8 mouse cellular contexts compared by ENCODE assay signal in the genomic region with DNA sequence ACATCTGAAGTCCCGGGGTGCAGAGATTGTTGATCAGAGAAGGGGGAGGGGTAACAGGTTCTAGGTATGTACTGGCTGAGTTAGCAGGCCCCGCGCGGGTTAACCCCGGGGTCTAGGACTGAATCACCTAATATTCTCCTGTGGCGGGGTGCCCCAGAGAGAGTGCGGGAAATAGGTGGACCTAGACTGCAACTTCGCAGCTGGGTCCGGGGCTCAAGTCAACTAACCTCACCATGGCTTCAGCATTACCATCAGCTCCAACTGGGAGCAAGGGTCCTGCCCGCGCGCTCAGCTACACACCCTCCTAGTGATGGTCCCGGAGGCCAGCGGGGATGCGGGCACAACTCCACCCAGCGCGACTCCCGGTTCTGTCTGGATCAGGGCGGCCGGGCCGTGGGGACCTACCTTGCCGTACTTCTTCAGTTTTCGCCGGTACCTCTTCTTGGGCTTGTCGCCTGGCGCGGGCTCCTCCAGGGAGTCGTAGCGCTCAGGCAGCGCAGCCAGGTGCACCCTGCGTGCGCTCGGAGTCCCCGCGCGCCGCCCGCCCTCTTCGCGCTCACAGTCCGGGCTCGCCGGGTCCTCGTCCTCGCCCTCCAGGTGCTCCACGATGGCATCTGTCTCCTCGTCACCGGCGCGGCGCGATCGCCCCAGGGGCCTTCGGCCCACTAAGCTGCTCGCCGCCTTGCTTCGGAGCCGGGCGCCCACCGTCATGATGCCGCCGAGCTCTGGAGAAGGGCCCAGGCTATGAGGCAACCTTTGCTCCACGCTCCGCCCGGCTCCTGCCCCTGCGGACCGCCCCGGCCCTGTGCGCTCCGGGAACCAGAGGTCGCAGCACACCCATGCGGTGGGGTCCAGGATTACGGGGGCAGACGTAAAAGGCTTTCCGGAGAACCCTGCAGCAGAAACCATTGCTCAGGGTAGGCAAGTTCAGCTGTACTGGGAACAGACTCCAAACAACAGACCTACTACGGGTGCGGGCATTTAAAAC. TPM values are rescaled to one million over a fixed set of nuclear protein-coding genes. Genes with fewer than 3 reads are reported as not detected.
DNase-seq lines count a peak whose midpoint lies in the region; ATAC-seq lines count a peak whose summit lies in the region.

A gene (minus strand): TSS at position 938 of the 988 bp plus-strand sequence.

- H3K9ac ChIP-seq in embryonic facial prominence, embryonic 13.5 days = peak within 1 kb of the TSS; percentile 69
- peak within 1 kb of the TSS; percentile 50 for H3K9ac ChIP-seq in liver, embryonic 11.5 days (ENCODE audit: low read depth, low read length)
- peak within 1 kb of the TSS; percentile 66 for H3K9ac ChIP-seq in midbrain, embryonic 16.5 days (ENCODE audit: low read depth, low read length)

- H3K4me2 ChIP-seq in embryonic facial prominence, embryonic 13.5 days = peak within 1 kb of the TSS; percentile 87
- peak within 1 kb of the TSS; percentile 66 for H3K4me2 ChIP-seq in liver, embryonic 11.5 days
- H3K4me2 ChIP-seq in midbrain, embryonic 16.5 days (ENCODE audit: low read length) = peak within 1 kb of the TSS; percentile 87

- peak; percentile 81 to 89 for DNase-seq in adrenal gland, postnatal 36 days
- DNase-seq in heart, adult 8-10 months (ENCODE audit: low spot score) = peak; percentile 65
- peak; percentile 90 for DNase-seq in kidney, adult 18-20 months
- DNase-seq in liver, embryonic 11.5 days (ENCODE audit: low spot score) = peak; percentile 69
- peak; percentile 51 for DNase-seq in urinary bladder, adult 2 months (ENCODE audit: low spot score)

- H3K4me1 ChIP-seq in embryonic facial prominence, embryonic 13.5 days = peaks cover 15% of the 10 kb centered on the region
- no peaks in the 10 kb centered on the region; the same call in 1 of the 2 replicates for H3K4me1 ChIP-seq in liver, embryonic 11.5 days (replicated peaks; ENCODE audit: control insufficient read depth, insufficient read depth, low read length)
- peaks cover 4% of the 10 kb centered on the region; the same call in 1 of the 2 replicates for H3K4me1 ChIP-seq in midbrain, embryonic 16.5 days (ENCODE audit: control insufficient read depth, insufficient read depth, low read length)

- H3K4me3 ChIP-seq in embryonic facial prominence, embryonic 13.5 days = peak within 1 kb of the TSS; percentile 49
- peak within 1 kb of the TSS; percentile 51 for H3K4me3 ChIP-seq in liver, embryonic 11.5 days (ENCODE audit: low read depth, low read length)
- H3K4me3 ChIP-seq in midbrain, embryonic 16.5 days (ENCODE audit: low read depth, low read length) = peak within 1 kb of the TSS; percentile 49

- H3K9me3 ChIP-seq in embryonic facial prominence, embryonic 13.5 days = no peaks in the 10 kb centered on the region
- H3K9me3 ChIP-seq in liver, embryonic 11.5 days (ENCODE audit: control insufficient read depth, low read length) = no peaks in the 10 kb centered on the region
- H3K9me3 ChIP-seq in midbrain, embryonic 16.5 days (replicated peaks; ENCODE audit: control insufficient read depth, low read length, poor library complexity, severe bottlenecking) = no peaks in the 10 kb centered on the region

- no peaks in the 10 kb centered on the region for H3K36me3 ChIP-seq in embryonic facial prominence, embryonic 13.5 days
- no peaks in the 10 kb centered on the region for H3K36me3 ChIP-seq in liver, embryonic 11.5 days (ENCODE audit: control insufficient read depth, insufficient read depth, low read length)
- H3K36me3 ChIP-seq in midbrain, embryonic 16.5 days (ENCODE audit: control insufficient read depth, insufficient read depth, low read length) = no peaks in the 10 kb centered on the region

- H3K27ac ChIP-seq in embryonic facial prominence, embryonic 13.5 days = no peak within 1 kb of the TSS
- no peak within 1 kb of the TSS for H3K27ac ChIP-seq in liver, embryonic 11.5 days (ENCODE audit: low read depth, low read length)
- H3K27ac ChIP-seq in midbrain, embryonic 16.5 days (ENCODE audit: low read length) = no peak within 1 kb of the TSS

- ATAC-seq in embryonic facial prominence, embryonic 13.5 days (ENCODE audit: insufficient number of reproducible peaks, insufficient read depth, low FRiP score, low TSS enrichment, low read depth) = peak; percentile 48; the same call in 1 of the 2 replicates
- peak; percentile 85 for ATAC-seq in liver, embryonic 11.5 days (replicated peaks; ENCODE audit: low FRiP score)
- ATAC-seq in midbrain, embryonic 16.5 days = peak; percentile 66
- no peak for ATAC-seq in activated CD4-positive, CD25-positive, alpha-beta regulatory T cell, adult 4 months

- WGBS in embryonic facial prominence, embryonic 13.5 days = 2% methylated on average over 77 of the region's 77 CpGs
- WGBS in liver, embryonic 11.5 days = 3% methylated on average over 77 of the region's 77 CpGs
- 3% methylated on average over 77 of the region's 77 CpGs for whole genome bisulfite sequencing in midbrain, embryonic 16.5 days

- peaks cover 52% of the 10 kb centered on the region for H3K27me3 ChIP-seq in embryonic facial prominence, embryonic 13.5 days
- H3K27me3 ChIP-seq in liver, embryonic 11.5 days (replicated peaks; ENCODE audit: control insufficient read depth, insufficient read depth, low read length) = peaks cover 33% of the 10 kb centered on the region
- H3K27me3 ChIP-seq in midbrain, embryonic 16.5 days (ENCODE audit: control insufficient read depth, insufficient read depth, low read depth, low read length) = peaks cover 31% of the 10 kb centered on the region

RNA-seq across cellular contexts. Expression of the gene that starts here (rescaled TPM):
- total RNA-seq in adrenal gland, postnatal 36 days (2021) = 10 to 100 TPM; 26.6 to 32.5 TPM
- polyA plus RNA-seq in embryonic facial prominence, embryonic 13.5 days (2015; fragmentation: Nextera tagmentation; extraction: Ambion mirVana) = 1.4 and 1.6 TPM in 2 replicates
- total RNA-seq in heart, adult 8-10 months (2022) = 10 to 100 TPM; 15.4 to 19.9 (median 18.0) TPM
- 1.9 and 2.0 TPM in 2 replicates for polyA plus RNA-seq in liver, embryonic 11.5 days (2014; fragmentation: Nextera tagmentation; extraction: Ambion mirVana)
- polyA plus RNA-seq in midbrain, embryonic 16.5 days (2015; fragmentation: Nextera tagmentation; extraction: Ambion mirVana) = 0.83 and 0.87 TPM in 2 replicates
- polyA plus RNA-seq in urinary bladder, adult 2 months (2012; rRNA removed) = 12.2 and 22.0 TPM in 2 replicates
- polyA plus RNA-seq in activated CD4-positive, CD25-positive, alpha-beta regulatory T cell, adult 4 months (2017; shearing (Covaris generic)) = not detected

Comparison
In these comparisons a context has a peak if more than half of its experiments do, and no peak if none do; other contexts are left out.
1. Peak in ATAC-seq, H3K4me3 ChIP-seq, H3K9ac ChIP-seq and H3K4me2 ChIP-seq in midbrain, embryonic 16.5 days; RNA of the gene not detected or under 1 TPM.